Mouse (Mus musculus): ENCODE results near the gene Pex7. TPM values are rescaled to one million over a fixed set of nuclear protein-coding genes. Genes with fewer than 3 reads are reported as not detected.

The Pex7 gene
- polyA plus RNA-seq, 1 experiment from 2014 or later: 33.1 TPM

DNA sequence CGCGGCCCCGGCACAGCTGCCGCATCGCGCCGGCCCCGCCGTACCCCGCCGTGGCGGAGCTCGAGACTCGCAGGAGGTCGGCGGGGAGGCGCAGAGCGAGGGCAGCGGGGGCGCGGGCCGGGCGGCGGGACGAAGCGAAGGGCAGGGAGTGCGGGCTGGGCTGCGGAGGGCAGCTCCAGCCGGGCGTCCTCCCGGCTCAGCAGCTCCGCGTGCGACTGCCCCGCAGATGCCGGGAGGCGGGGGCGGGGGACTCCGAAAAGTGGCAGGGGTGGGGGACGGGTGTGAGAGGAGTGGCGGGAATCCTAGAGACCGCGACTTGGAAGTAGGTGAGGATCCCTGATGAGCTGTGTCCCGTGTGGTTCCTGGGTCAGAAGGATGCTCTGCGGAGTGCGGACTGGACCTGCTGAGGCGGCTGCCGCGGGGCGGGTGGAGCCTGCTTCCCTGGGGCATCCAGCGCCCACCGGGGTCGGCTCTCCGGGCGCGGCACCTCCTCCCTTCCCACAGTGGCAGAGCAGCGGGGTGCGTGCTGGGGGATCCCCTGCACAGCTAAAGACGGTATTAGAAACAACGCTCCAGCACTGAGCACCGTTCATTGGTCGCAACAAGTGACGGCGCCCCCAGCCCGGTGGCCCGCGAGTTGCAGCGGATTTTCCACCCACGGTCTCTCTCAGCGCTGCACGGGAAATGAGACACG lies 56.3 kb downstream of the Pex7 start, which contains the start of gene Slc35d3:
Gene Slc35d3, minus strand, starts transcription at position 462 of the 694 bp plus-strand sequence.
- H3K27ac ChIP-seq (replicated peaks): peak within 1 kb of the TSS; percentile 68
- peaks cover 87% of the 10 kb centered on the region for H3K27me3 ChIP-seq (ENCODE audit: low read depth, poor library complexity, severe bottlenecking)
- WGBS: under 1% methylated on average over 72 of the region's 72 CpGs
- peak within 1 kb of the TSS; percentile 73 for H3K4me3 ChIP-seq
- peak; percentile 71 for DNase-seq (ENCODE audit: low spot score)
- no peaks in the 10 kb centered on the region for H3K36me3 ChIP-seq
- H3K4me1 ChIP-seq: peaks cover 32% of the 10 kb centered on the region
- H3K9me3 ChIP-seq (replicated peaks): no peaks in the 10 kb centered on the region

DNA sequence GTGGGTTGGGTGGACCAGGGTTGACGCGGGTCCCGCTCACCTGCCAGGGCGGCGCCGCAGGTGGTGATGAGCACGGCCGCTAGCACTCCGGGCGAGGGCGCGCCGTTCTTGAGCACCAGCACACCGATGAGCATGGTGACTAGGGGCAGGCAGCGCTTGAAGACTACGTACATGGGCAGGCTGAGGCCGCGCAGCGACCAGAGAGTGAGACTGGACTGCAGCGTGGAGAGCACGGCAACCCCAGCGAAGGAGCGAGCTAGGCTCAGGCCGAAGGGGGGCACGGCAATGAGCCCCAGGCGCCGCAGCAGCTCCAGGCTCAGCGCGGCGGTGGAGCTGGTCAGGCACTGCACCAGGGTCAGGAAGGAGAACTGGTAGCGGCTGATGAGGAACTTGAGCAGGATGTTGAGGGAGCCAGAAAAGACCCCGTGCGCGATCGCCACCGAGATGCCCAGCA lies 56.9 kb downstream of the Pex7 start:
- H3K36me3 ChIP-seq: no peaks in the 10 kb centered on the region
- peaks cover 32% of the 10 kb centered on the region for H3K4me1 ChIP-seq
- peaks cover 91% of the 10 kb centered on the region for H3K27me3 ChIP-seq (ENCODE audit: low read depth, poor library complexity, severe bottlenecking)
- H3K4me3 ChIP-seq: peak overlapping the region; percentile 73
- no peaks in the 10 kb centered on the region for H3K9me3 ChIP-seq (replicated peaks)
- 0% methylated on average over 36 of the region's 36 CpGs for WGBS
- no peak for DNase-seq (ENCODE audit: low spot score)
- H3K27ac ChIP-seq (replicated peaks): peak overlapping the region; percentile 68; the same call in 1 of the 2 replicates

DNA sequence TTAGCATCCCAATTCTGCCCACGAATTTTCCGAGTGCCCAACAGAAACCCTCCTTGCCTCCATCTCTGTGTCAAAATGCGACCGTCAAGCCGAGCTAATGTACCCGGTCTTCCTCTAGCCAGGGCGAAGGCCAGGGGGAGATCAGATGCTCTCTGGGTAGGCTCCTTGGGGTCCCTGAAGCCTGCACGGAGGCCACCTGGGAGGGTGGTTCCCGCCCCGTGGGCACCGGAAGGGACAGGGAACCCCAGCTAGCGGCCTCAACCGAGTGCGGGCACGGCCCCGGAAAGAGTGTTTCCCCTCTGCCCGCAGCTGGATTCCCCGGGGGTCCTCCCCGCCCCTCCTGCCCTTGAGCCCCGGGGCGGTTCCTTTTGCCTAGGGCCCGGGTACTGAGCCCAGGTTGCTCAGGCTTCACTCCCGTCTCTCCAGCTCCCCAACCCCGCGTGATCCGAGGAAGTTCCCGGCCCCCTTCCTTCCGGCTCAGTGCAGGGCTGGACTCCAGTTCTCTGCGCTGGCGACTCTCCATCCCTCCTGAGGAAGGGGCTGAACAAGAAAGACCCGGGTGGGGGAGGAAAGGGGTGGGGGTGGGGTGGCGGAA lies 57.6 kb downstream of the Pex7 start:
- Histone ChIP-seq H3K27me3 (ENCODE audit: low read depth, poor library complexity, severe bottlenecking) (peaks cover 89% of the 10 kb centered on the region), H3K36me3 (no peaks in the 10 kb centered on the region), H3K4me1 (peaks cover 32% of the 10 kb centered on the region), H3K27ac (replicated peaks) (peak overlapping the region; percentile 68), H3K9me3 (replicated peaks) (no peaks in the 10 kb centered on the region), H3K4me3 (peak overlapping the region; percentile 73)
- under 1% methylated on average over 32 of the region's 32 CpGs for WGBS
- peak; percentile 59 for DNase-seq (ENCODE audit: low spot score)

DNA sequence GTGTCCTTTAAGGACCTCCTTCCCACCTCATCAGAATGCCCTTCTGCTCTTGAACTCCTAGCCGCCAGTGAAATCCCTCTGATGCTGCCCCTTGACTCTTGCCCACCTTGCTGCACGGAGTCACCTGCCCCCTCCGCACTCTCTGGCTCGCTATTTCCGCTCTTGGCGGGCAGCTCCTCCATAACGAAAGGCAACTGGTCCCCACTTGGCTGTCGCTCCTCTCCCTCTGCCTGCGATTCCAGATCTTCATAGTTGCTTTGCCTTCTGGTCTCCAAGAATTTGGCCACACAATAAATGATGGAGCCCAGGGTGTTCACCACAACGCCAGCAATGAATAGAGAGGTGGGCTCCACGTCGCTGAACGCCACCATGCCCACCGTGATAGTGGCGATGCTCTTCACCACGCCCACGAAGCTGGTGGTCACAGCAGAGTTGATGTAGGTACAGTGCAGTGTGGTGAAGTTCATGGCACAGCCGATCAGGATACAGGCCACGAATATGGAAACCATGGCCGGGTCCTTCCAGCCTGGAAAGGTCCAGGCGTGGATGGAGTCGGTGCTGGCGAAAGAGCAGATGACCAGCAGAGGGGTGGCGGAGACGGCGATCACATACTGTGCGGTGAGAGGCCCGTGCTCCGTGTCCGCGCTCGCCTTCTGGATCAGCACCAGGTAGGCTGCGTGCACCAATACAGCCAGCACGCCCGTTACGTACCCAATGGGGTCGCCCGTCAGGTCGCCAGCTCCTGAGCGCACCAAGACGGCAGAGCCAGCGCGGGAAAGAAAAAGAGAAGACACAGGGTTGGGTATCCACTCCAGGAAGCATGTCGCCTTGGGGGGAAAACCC lies 58.3 kb downstream of the Pex7 start:
- 6% methylated on average over 44 of the region's 44 CpGs for WGBS
- peak overlapping the region; percentile 73 for H3K4me3 ChIP-seq
- H3K9me3 ChIP-seq (replicated peaks): no peaks in the 10 kb centered on the region
- peak overlapping the region; percentile 68; the same call in 1 of the 2 replicates for H3K27ac ChIP-seq (replicated peaks)
- no peaks in the 10 kb centered on the region for H3K36me3 ChIP-seq
- DNase-seq (ENCODE audit: low spot score): peak; percentile 45
- peaks cover 32% of the 10 kb centered on the region for H3K4me1 ChIP-seq
- H3K27me3 ChIP-seq (ENCODE audit: low read depth, poor library complexity, severe bottlenecking): peaks cover 88% of the 10 kb centered on the region

DNA sequence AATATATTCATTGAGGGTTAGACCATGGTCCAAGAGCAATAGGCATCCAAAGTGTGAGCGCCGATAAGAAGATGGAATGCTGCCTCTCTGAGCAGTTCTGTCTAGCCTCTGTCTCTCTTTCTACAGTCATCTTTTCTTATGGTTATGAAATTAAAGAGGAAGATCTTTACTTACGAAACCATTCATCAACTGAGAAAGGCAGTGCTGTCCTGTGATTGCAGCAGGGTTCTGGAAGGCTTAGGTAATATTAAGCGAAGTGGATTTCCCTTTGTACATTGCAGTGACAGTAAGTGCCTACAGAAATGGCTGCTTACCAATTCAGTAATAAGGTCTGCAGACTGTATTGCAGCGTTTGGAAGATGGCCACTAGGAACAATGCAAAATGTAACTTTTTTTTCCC lies 67.7 kb downstream of the Pex7 start:
- H3K27ac ChIP-seq (replicated peaks): no peak overlapping the region
- no peak overlapping the region for H3K4me3 ChIP-seq
- no peaks in the 10 kb centered on the region for H3K9me3 ChIP-seq (replicated peaks)
- H3K36me3 ChIP-seq: no peaks in the 10 kb centered on the region
- H3K27me3 ChIP-seq (ENCODE audit: low read depth, poor library complexity, severe bottlenecking): peaks cover 5% of the 10 kb centered on the region; the same call in 1 of the 2 replicates
- no peak for DNase-seq (ENCODE audit: low spot score)
- H3K4me1 ChIP-seq: no peaks in the 10 kb centered on the region
- 94% methylated on average over 5 of the region's 5 CpGs for WGBS

DNA sequence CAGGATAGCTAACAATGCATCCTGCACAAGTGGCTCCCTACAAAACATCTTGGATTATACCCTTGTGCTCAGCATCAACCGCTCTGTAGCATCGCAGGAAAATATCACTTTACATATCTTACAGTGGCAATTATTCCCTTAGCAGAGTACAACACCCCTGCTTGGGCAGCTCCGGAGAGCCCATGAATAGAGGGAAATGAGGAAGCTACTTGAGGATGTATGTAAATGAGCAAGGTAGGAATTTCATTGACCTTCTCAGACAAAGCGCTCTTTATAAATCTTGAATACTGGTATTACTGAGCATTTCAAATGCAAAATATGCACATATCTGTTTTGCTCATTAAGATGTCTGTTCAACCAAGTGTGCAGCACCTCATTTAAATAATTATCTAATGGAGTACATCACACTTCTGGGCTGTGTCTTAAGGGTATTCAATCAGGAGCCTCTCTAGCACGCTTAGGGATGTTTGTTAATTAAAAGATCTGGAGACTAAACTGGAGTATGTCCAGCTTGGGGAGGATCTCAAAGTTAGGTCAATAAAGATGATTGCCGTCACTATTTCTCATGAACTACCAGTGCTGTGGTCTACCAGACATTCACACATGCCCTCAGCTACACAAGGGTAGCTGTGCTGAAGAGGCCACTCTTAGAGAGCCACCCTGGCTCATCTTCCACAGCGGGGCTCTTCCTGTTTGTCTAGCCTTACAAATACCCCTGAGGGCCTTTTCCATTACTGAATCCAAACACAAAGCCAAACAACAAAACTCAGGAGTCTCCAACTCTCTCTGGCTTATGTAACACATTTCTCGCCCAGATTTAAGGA lies 71.4 kb downstream of the Pex7 start:
- no peak overlapping the region for H3K4me3 ChIP-seq
- H3K27me3 ChIP-seq (ENCODE audit: low read depth, poor library complexity, severe bottlenecking): no peaks in the 10 kb centered on the region
- no peaks in the 10 kb centered on the region for H3K9me3 ChIP-seq (replicated peaks)
- no peak overlapping the region for H3K27ac ChIP-seq (replicated peaks)
- WGBS: 79% methylated on average over 8 of the region's 8 CpGs
- H3K4me1 ChIP-seq: no peaks in the 10 kb centered on the region
- DNase-seq (ENCODE audit: low spot score): no peak
- H3K36me3 ChIP-seq: no peaks in the 10 kb centered on the region

DNA sequence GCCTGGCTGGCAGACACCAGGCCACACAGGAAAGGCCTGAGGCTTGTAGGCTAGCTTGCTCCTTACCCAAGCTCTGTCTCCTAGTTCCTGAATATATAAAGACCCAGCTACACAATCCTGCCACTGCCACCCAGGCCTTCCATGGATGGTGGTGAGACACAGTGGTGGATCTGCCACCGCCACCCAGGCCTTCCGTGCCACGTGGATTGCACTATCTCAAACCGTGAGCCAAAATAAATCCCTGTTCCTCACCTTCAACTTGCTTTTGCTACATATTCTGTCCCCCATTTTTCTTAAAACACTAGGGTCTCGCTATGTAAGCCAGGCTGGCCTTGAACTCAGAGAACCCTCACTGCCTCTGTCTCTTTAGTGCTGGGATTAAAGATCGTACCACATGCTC lies 73.3 kb downstream of the Pex7 start:
- H3K36me3 ChIP-seq: no peaks in the 10 kb centered on the region
- H3K4me1 ChIP-seq: no peaks in the 10 kb centered on the region
- no peak overlapping the region for H3K4me3 ChIP-seq
- H3K27me3 ChIP-seq (ENCODE audit: low read depth, poor library complexity, severe bottlenecking): no peaks in the 10 kb centered on the region
- H3K27ac ChIP-seq (replicated peaks): no peak overlapping the region
- 92% methylated on average over 6 of the region's 6 CpGs for WGBS
- no peak for DNase-seq (ENCODE audit: low spot score)
- H3K9me3 ChIP-seq (replicated peaks): no peaks in the 10 kb centered on the region

DNA sequence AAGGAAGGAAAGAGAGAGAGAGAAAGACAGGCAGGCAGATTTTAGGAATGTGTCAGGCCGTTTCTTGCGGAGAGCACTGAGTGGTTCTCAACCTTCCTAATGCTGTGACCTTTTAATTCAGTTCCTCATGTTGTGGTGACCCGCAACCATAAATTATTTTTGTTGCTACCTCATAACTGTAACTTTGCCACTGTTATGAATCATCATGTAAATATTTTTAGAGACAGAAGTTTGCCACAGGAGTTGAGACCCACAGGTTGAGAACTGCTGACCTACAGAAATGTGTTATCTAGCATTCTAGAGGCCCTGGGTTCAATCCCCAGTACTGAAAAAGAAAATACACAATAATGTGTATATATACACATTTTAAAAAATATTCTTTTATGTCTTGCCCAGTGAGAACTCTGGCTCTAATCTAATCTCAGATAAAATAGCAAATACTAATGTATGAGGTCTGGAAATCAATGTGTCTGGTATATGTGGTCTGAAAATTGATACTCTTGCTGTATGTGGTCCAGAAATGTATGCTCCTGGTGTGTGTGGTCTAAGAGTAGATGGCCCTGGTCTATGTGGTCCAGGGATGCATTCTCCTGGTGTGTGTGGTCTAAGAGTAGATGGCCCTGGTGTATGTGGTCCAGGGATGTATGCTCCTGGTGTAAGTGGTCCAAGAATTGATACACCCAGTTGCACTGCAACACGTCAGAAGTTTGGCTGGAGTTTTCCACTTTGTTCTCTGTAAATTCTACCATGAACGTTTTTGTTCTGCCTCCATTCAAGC lies 76.2 kb downstream of the Pex7 start:
- Histone ChIP-seq H3K27me3 (ENCODE audit: low read depth, poor library complexity, severe bottlenecking) (no peaks in the 10 kb centered on the region), H3K4me3 (no peak overlapping the region), H3K27ac (replicated peaks) (no peak overlapping the region), H3K4me1 (no peaks in the 10 kb centered on the region), H3K36me3 (no peaks in the 10 kb centered on the region), H3K9me3 (replicated peaks) (no peaks in the 10 kb centered on the region)
- 85% methylated on average over 5 of the region's 5 CpGs for WGBS
- no peak for DNase-seq (ENCODE audit: low spot score)

DNA sequence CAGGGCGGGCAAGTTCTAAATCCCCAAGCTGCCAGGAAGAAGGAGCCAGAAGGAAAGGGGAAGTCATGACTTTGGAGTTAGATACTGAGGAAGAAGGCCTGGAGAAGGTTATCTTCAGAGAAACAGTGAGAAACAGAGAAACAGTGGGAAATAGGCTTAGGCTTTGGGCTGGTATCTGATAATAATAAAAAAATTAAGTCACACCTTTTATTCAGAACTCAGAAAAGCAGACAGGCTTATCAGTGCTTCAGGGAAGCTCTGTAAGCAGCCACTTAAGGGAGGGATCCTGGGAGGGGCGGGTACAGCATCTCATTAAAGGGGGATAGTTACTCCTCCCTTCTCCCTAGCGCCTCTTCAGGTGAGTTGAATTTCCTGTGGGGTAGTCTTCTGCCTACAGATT lies 86.5 kb downstream of the Pex7 start:
- no peaks in the 10 kb centered on the region for H3K9me3 ChIP-seq (replicated peaks)
- 53% methylated on average over 3 of the region's 3 CpGs for WGBS
- H3K27me3 ChIP-seq (ENCODE audit: low read depth, poor library complexity, severe bottlenecking): no peaks in the 10 kb centered on the region
- H3K27ac ChIP-seq (replicated peaks): no peak overlapping the region
- DNase-seq (ENCODE audit: low spot score): no peak
- H3K36me3 ChIP-seq: no peaks in the 10 kb centered on the region
- no peak overlapping the region for H3K4me3 ChIP-seq
- H3K4me1 ChIP-seq: 0 out of 2 replicates have a peak, but pooled peaks cover 8% of the 10 kb centered on the region

DNA sequence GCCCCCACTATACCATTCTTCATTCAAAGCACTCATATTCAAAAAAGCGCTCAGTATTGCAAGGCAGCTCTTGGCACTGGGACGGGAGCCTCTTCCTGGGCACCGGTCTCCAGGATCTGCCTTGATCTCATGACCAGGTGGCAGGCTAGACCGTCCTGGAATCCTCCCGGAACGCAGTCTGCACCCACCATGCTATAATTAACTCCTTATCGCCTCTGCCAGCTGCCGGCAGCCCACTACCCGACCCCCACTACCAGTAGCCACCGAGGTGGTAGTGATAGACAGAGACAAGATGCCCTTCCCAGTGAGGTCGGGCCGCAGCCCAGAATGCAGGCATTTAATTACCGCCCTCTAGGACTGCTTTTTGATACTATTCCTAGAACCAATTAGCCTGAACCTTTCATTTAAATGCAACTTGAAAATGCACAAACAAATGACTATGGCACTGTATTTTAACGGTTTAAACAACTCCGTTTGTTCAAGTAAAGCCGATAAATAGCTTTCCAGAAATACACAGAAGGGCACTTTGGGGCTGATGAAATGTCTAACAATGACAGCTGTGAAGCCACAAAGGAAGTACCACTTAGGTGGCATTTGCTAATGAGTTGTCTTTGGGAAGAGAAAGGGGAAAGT lies 88.7 kb downstream of the Pex7 start:
- H3K9me3 ChIP-seq (replicated peaks): no peaks in the 10 kb centered on the region
- peaks cover 11% of the 10 kb centered on the region; the same call in 1 of the 2 replicates for H3K4me1 ChIP-seq
- DNase-seq (ENCODE audit: low spot score): no peak
- H3K4me3 ChIP-seq: no peak overlapping the region
- H3K27ac ChIP-seq (replicated peaks): no peak overlapping the region
- H3K27me3 ChIP-seq (ENCODE audit: low read depth, poor library complexity, severe bottlenecking): no peaks in the 10 kb centered on the region
- no peaks in the 10 kb centered on the region for H3K36me3 ChIP-seq
- whole genome bisulfite sequencing: 71% methylated on average over 16 of the region's 16 CpGs

DNA sequence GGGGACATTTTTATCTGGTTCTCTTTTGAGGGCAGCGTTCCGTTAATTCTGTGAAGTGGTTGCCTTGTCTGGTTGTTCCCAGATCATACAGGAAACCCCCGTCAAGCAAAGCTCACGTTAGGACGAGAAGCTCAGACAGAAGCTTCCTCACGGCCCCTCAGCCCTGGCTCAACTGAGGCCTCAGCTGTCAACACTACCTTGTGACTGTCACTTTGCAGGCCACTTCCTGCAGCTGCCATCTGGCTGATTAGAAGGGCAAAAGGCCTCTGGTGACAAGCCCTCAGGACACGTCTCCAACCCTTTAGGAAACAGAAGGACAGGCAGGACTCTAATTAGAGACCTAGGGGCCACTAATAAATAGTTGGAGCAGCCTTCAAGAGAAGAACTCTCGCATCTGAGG lies 92.1 kb downstream of the Pex7 start:
- DNase-seq (ENCODE audit: low spot score): no peak
- Histone ChIP-seq H3K4me3 (no peak overlapping the region), H3K4me1 (peaks cover 11% of the 10 kb centered on the region; the same call in 1 of the 2 replicates), H3K9me3 (replicated peaks) (no peaks in the 10 kb centered on the region), H3K27me3 (ENCODE audit: low read depth, poor library complexity, severe bottlenecking) (no peaks in the 10 kb centered on the region), H3K36me3 (no peaks in the 10 kb centered on the region), H3K27ac (replicated peaks) (no peak overlapping the region)
- 65% methylated on average over 8 of the region's 8 CpGs for WGBS

Data from midbrain, embryonic 10.5 days (tissue).